Mouse (Mus musculus) bone marrow macrophage, adult 2 months (primary cell): ENCODE data around the gene Fcrl6.

Experiments
- CTCF ChIP-seq: IDR thresholded peaks from 2 replicates; pipeline ENCODE4 v1.5.1; 2012; ENCODE audit warnings: low read depth, mild to moderate bottlenecking, low read length, moderate library complexity
- POLR2A ChIP-seq: IDR thresholded peaks from 2 replicates; pipeline ENCODE4 v1.6.1; 2012; ENCODE audit warnings: mild to moderate bottlenecking, low read depth, low read length, borderline replicate concordance

- no peak for TF ChIP-seq POLR2A
- no peak for TF ChIP-seq CTCF
Measured at GRCm38 (mm10) chr1:172566131-172566530, 36.2 kb downstream of the Fcrl6 start.
